ENCODE assay signal across 21 mouse cellular contexts in the genomic region with DNA sequence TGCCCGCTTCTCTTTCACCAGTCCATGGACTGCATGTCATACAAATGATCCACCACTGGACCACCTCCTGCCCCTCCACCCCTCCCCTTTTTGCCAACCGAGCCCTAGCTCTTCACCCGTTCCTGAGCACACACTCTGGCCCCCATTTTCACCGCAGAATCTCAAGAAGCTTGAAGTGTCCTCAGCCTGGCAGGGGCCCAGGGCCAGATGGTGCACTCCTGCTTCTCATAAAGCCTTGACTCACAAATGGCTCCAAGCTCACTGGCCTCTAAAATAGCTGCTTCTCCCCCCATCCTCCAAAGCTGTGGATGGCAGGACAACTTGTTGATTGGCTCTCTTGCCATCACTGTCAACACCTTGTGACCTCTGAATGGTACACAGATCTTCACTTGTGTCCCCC.
DNase-seq lines count a peak whose midpoint lies in the region; ATAC-seq and TF ChIP-seq lines count a peak whose summit lies in the region.
"Had no signal": no experiment of that assay in that cellular context is flagged by ENCODE, and none has a peak within 500 bp of the region (broad histone marks: within the 10 kb centered on the region; RNA-seq: fewer than 3 reads in every experiment).

No protein-coding gene starts in this region.

- H3K9ac ChIP-seq in heart, embryonic 12.5 days: no peak overlapping the region
- H3K9ac ChIP-seq in forebrain, embryonic 15.5 days (replicated peaks): no peak overlapping the region
- H3K9ac ChIP-seq: forebrain, embryonic 12.5 days; hindbrain, embryonic 14.5 days; limb, embryonic 15.5 days had no signal

- TF ChIP-seq POLR2A in thymus, adult 2 months (IDR thresholded peaks at IDR 0.05; ENCODE audit: control insufficient read depth, extremely low read depth, insufficient read depth, low read length, poor library complexity): no peak

- no peak overlapping the region for H3K4me3 ChIP-seq in heart, embryonic 12.5 days
- H3K4me3 ChIP-seq in forebrain, embryonic 15.5 days: no peak overlapping the region
- no peak overlapping the region for H3K4me3 ChIP-seq in thymus, adult 2 months (ENCODE audit: control insufficient read depth, insufficient read depth, low read length)
- H3K4me3 ChIP-seq: forebrain, embryonic 12.5 days; gastrocnemius, adult 2 months; layer of hippocampus, adult 2 months; limb, embryonic 15.5 days had no signal

- 0 out of 2 replicates have a peak, but pooled peaks cover 6% of the 10 kb centered on the region for H3K27me3 ChIP-seq in heart, embryonic 12.5 days (replicated peaks)
- no peaks in the 10 kb centered on the region for H3K27me3 ChIP-seq in forebrain, embryonic 15.5 days
- H3K27me3 ChIP-seq in thymus, adult 2 months (ENCODE audit: control insufficient read depth, insufficient read depth, low read length): no peaks in the 10 kb centered on the region
- H3K27me3 ChIP-seq: forebrain, embryonic 12.5 days; limb, embryonic 15.5 days had no signal

- no peak overlapping the region for H3K27ac ChIP-seq in heart, embryonic 12.5 days (ENCODE audit: poor library complexity, severe bottlenecking)
- H3K27ac ChIP-seq in forebrain, embryonic 15.5 days (replicated peaks): no peak overlapping the region
- H3K27ac ChIP-seq in thymus, adult 2 months (ENCODE audit: control insufficient read depth, insufficient read depth, low read length): no peak overlapping the region
- H3K27ac ChIP-seq: forebrain, embryonic 12.5 days; gastrocnemius, adult 2 months; hindbrain, embryonic 14.5 days; kidney, postnatal 0 days; layer of hippocampus, adult 2 months; limb, embryonic 15.5 days had no signal

- H3K4me2 ChIP-seq in heart, embryonic 12.5 days: no peak overlapping the region
- H3K4me2 ChIP-seq in forebrain, embryonic 15.5 days (replicated peaks): no peak overlapping the region
- H3K4me2 ChIP-seq: forebrain, embryonic 12.5 days; hindbrain, embryonic 14.5 days; limb, embryonic 15.5 days; midbrain, embryonic 11.5 days had no signal

- WGBS in heart, embryonic 12.5 days: 41% methylated on average over 4 of the region's 4 CpGs
- 74% methylated on average over 4 of the region's 4 CpGs for WGBS in forebrain, embryonic 15.5 days
- 93% methylated on average over 4 of the region's 4 CpGs for WGBS in thymus, adult 2 months

- H3K9me3 ChIP-seq in heart, embryonic 12.5 days (replicated peaks): no peaks in the 10 kb centered on the region
- H3K9me3 ChIP-seq in forebrain, embryonic 15.5 days: no peaks in the 10 kb centered on the region
- H3K9me3 ChIP-seq: forebrain, embryonic 12.5 days; limb, embryonic 15.5 days had no signal

- no peaks in the 10 kb centered on the region for H3K36me3 ChIP-seq in heart, embryonic 12.5 days
- no peaks in the 10 kb centered on the region for H3K36me3 ChIP-seq in forebrain, embryonic 15.5 days
- no peaks in the 10 kb centered on the region for H3K36me3 ChIP-seq in thymus, adult 2 months (ENCODE audit: control insufficient read depth, insufficient read depth, low read length)
- H3K36me3 ChIP-seq: forebrain, embryonic 12.5 days; limb, embryonic 15.5 days had no signal

- DNase-seq in heart, adult 11 months: peak; percentile 23
- DNase-seq in right cerebral cortex, adult 18-20 months: peak; percentile 38
- DNase-seq in right cerebral cortex, postnatal 36 days (ENCODE audit: low spot score in 2 of 2): no peak
- peak; percentile 72 to 78 for DNase-seq in cerebellum, postnatal 14 days
- peak; percentile 26 for DNase-seq in right cerebral cortex, postnatal 25 days
- DNase-seq in thymus, adult 2 months: no peak
- DNase-seq: adrenal gland, postnatal 14 days; gastrocnemius, adult 2 months; heart, postnatal 10 days; lung, postnatal 4 days; spleen, adult 18-20 months; thymus, adult 18-20 months had no signal

- ATAC-seq in heart, embryonic 12.5 days (ENCODE audit: insufficient number of reproducible peaks, low FRiP score): no peak
- no peak for ATAC-seq in forebrain, embryonic 15.5 days (replicated peaks)
- ATAC-seq: intestine, postnatal 0 days had no signal

- no peak for TF ChIP-seq CTCF in thymus, adult 2 months (IDR thresholded peaks at IDR 0.05; ENCODE audit: borderline replicate concordance, control insufficient read depth, extremely low read depth, insufficient read depth, low read length, poor library complexity)

- peaks cover 5% of the 10 kb centered on the region; the same call in 1 of the 2 replicates for H3K4me1 ChIP-seq in heart, embryonic 12.5 days (replicated peaks)
- no peaks in the 10 kb centered on the region for H3K4me1 ChIP-seq in forebrain, embryonic 15.5 days
- no peaks in the 10 kb centered on the region for H3K4me1 ChIP-seq in thymus, adult 2 months (replicated peaks; ENCODE audit: control insufficient read depth, insufficient read depth, low read length)
- H3K4me1 ChIP-seq: forebrain, embryonic 12.5 days; limb, embryonic 15.5 days had no signal

Comparison
In these comparisons a context has a peak if more than half of its experiments do, and no peak if none do; other contexts are left out.
1. DNase-seq: peak in heart, adult 11 months (single experiment), right cerebral cortex, adult 18-20 months (single experiment), cerebellum, postnatal 14 days (2 of 2) and right cerebral cortex, postnatal 25 days (single experiment); none in right cerebral cortex, postnatal 36 days (0 of 2) and thymus, adult 2 months (single experiment).